In the genomic region with DNA sequence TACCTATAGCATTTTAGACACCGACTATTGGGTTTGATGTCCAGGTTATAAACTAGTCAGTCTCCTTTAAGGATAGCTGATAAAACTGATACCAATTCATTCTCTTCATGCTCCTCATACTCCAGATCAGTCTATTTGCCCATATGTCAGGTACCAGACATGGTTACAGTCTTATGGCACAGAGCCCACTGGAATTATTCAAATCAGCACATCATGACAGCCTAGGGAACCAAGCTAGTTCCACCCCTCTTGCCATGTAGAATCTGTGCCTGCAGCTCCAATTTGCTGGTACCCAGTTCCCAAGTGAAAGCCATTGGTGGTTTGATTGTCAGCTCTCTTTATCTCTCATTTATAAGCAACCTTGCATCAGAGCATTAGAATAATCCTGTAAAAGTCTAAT, we compare ENCODE assay signal across 23 mouse cellular contexts. TPM values are rescaled to one million over a fixed set of nuclear protein-coding genes. Genes with fewer than 3 reads are reported as not detected.
DNase-seq lines count a peak whose midpoint lies in the region; ATAC-seq lines count a peak whose summit lies in the region.
"Had no signal": no experiment of that assay in that cellular context is flagged by ENCODE, and none has a peak within 500 bp of the region (broad histone marks: within the 10 kb centered on the region; RNA-seq: fewer than 3 reads in every experiment).

No protein-coding gene starts in this region.

- H3K4me2 ChIP-seq in forebrain, embryonic 15.5 days (replicated peaks) = no peak overlapping the region
- no peak overlapping the region for H3K4me2 ChIP-seq in forebrain, embryonic 12.5 days
- no peak overlapping the region for H3K4me2 ChIP-seq in midbrain, embryonic 14.5 days (ENCODE audit: low read length)
- H3K4me2 ChIP-seq: embryonic facial prominence, embryonic 13.5 days; heart, embryonic 11.5 days; hindbrain, embryonic 12.5 days; hindbrain, embryonic 15.5 days had no signal

- H3K9ac ChIP-seq in forebrain, embryonic 15.5 days (replicated peaks) = no peak overlapping the region
- H3K9ac ChIP-seq in forebrain, embryonic 12.5 days = no peak overlapping the region
- no peak overlapping the region for H3K9ac ChIP-seq in midbrain, embryonic 14.5 days (replicated peaks; ENCODE audit: low read length)
- H3K9ac ChIP-seq: embryonic facial prominence, embryonic 13.5 days; hindbrain, embryonic 12.5 days; hindbrain, embryonic 15.5 days had no signal

- 0 out of 2 replicates have a peak overlapping the region, but pooled peaks have one; percentile 27 for H3K27ac ChIP-seq in forebrain, embryonic 15.5 days (replicated peaks)
- H3K27ac ChIP-seq in forebrain, embryonic 12.5 days = no peak overlapping the region
- H3K27ac ChIP-seq in midbrain, embryonic 14.5 days (replicated peaks; ENCODE audit: low read depth, low read length) = no peak overlapping the region
- H3K27ac ChIP-seq in midbrain, embryonic 10.5 days (replicated peaks) = no peak overlapping the region
- H3K27ac ChIP-seq: embryonic facial prominence, embryonic 10.5 days; embryonic facial prominence, embryonic 13.5 days; gastrocnemius, adult 2 months; hindbrain, embryonic 12.5 days; hindbrain, embryonic 15.5 days had no signal

- DNase-seq in cerebellum, postnatal 10 days = peak; percentile 10 to 15
- DNase-seq in cerebellum, adult 11-12 months = no peak
- DNase-seq in midbrain, embryonic 14.5 days = peak; percentile 13
- DNase-seq in midbrain, embryonic 10.5 days (ENCODE audit: low spot score) = no peak
- DNase-seq: adrenal gland, adult 8-10 months; adrenal gland, postnatal 25 days; cerebellum, adult 2 months; cerebellum, adult 9-11 months; cerebellum, postnatal 36 days; embryo, embryonic 11 days; gastrocnemius, adult 2 months; gastrocnemius, postnatal 14 days; heart, adult 11 months had no signal

- no peak overlapping the region for H3K4me3 ChIP-seq in forebrain, embryonic 15.5 days
- H3K4me3 ChIP-seq in forebrain, embryonic 12.5 days (replicated peaks) = no peak overlapping the region
- no peak overlapping the region for H3K4me3 ChIP-seq in midbrain, embryonic 14.5 days (replicated peaks; ENCODE audit: low read depth, low read length)
- no peak overlapping the region for H3K4me3 ChIP-seq in midbrain, embryonic 10.5 days
- H3K4me3 ChIP-seq: embryonic facial prominence, embryonic 10.5 days; embryonic facial prominence, embryonic 13.5 days; erythroblast, embryonic 14.5 days; gastrocnemius, adult 2 months; hindbrain, embryonic 12.5 days; hindbrain, embryonic 15.5 days had no signal

- ATAC-seq in forebrain, embryonic 15.5 days (replicated peaks) = peak; percentile 85
- no peak for ATAC-seq in forebrain, embryonic 12.5 days (ENCODE audit: low FRiP score)
- ATAC-seq in midbrain, embryonic 14.5 days (ENCODE audit: low FRiP score, low TSS enrichment) = no peak; the same call in 1 of the 2 replicates
- ATAC-seq: activated CD4-positive, CD25-positive, alpha-beta regulatory T cell, adult 4 months; intestine, postnatal 0 days had no signal

- WGBS in forebrain, embryonic 15.5 days = 88% methylated on average over 1 of the region's 1 CpGs
- WGBS in forebrain, embryonic 12.5 days = 97% methylated on average over 1 of the region's 1 CpGs
- 95% methylated on average over 1 of the region's 1 CpGs for WGBS in midbrain, embryonic 14.5 days
- 94% methylated on average over 1 of the region's 1 CpGs for WGBS in midbrain, embryonic 10.5 days

- H3K27me3 ChIP-seq in forebrain, embryonic 15.5 days = no peaks in the 10 kb centered on the region
- H3K27me3 ChIP-seq in forebrain, embryonic 12.5 days = no peaks in the 10 kb centered on the region
- H3K27me3 ChIP-seq in midbrain, embryonic 14.5 days (ENCODE audit: control insufficient read depth, insufficient read depth, low read length) = no peaks in the 10 kb centered on the region
- no peaks in the 10 kb centered on the region for H3K27me3 ChIP-seq in midbrain, embryonic 10.5 days (ENCODE audit: low read depth, poor library complexity, severe bottlenecking)
- H3K27me3 ChIP-seq: embryonic facial prominence, embryonic 13.5 days; hindbrain, embryonic 12.5 days; hindbrain, embryonic 15.5 days had no signal

- peaks cover 11% of the 10 kb centered on the region; the same call in 1 of the 2 replicates for H3K4me1 ChIP-seq in forebrain, embryonic 15.5 days
- H3K4me1 ChIP-seq in forebrain, embryonic 12.5 days = no peaks in the 10 kb centered on the region
- H3K4me1 ChIP-seq in midbrain, embryonic 14.5 days (ENCODE audit: control insufficient read depth, insufficient read depth, low read length) = no peaks in the 10 kb centered on the region
- H3K4me1 ChIP-seq in midbrain, embryonic 10.5 days = no peaks in the 10 kb centered on the region
- H3K4me1 ChIP-seq: embryonic facial prominence, embryonic 13.5 days; hindbrain, embryonic 12.5 days; hindbrain, embryonic 15.5 days had no signal

- H3K9me3 ChIP-seq in forebrain, embryonic 15.5 days = no peaks in the 10 kb centered on the region
- H3K9me3 ChIP-seq in forebrain, embryonic 12.5 days = no peaks in the 10 kb centered on the region
- H3K9me3 ChIP-seq in midbrain, embryonic 14.5 days (ENCODE audit: control insufficient read depth, low read length) = no peaks in the 10 kb centered on the region
- no peaks in the 10 kb centered on the region for H3K9me3 ChIP-seq in midbrain, embryonic 10.5 days (replicated peaks)
- H3K9me3 ChIP-seq: embryonic facial prominence, embryonic 10.5 days; embryonic facial prominence, embryonic 13.5 days; hindbrain, embryonic 12.5 days; hindbrain, embryonic 15.5 days had no signal

- H3K36me3 ChIP-seq in forebrain, embryonic 15.5 days = 0 out of 2 replicates have a peak, but pooled peaks cover 3% of the 10 kb centered on the region
- peaks cover 5% of the 10 kb centered on the region; the same call in 1 of the 2 replicates for H3K36me3 ChIP-seq in forebrain, embryonic 12.5 days (replicated peaks)
- H3K36me3 ChIP-seq in midbrain, embryonic 14.5 days (ENCODE audit: control insufficient read depth, insufficient read depth, low read length) = peaks cover 14% of the 10 kb centered on the region
- H3K36me3 ChIP-seq in midbrain, embryonic 10.5 days = peaks cover 20% of the 10 kb centered on the region

RNA-seq across cellular contexts. Expression of gene Mindy3, which starts 34.9 kb away (rescaled TPM):
- polyA plus RNA-seq in forebrain, embryonic 15.5 days (2015; fragmentation: Nextera tagmentation; extraction: Ambion mirVana) = 41.2 and 45.0 TPM in 2 replicates
- polyA plus RNA-seq in forebrain, embryonic 12.5 days (2016; fragmentation: Nextera tagmentation; extraction: Ambion mirVana) = 39.3 and 39.5 TPM in 2 replicates
- 53.2 and 56.7 TPM in 2 replicates for polyA plus RNA-seq in midbrain, embryonic 14.5 days (2014; fragmentation: Nextera tagmentation; extraction: Ambion mirVana)
- 34.0 and 35.5 TPM in 2 replicates for polyA plus RNA-seq in midbrain, embryonic 10.5 days (2016; fragmentation: Nextera tagmentation; extraction: Ambion mirVana)

Comparison
In these comparisons a context has a peak if more than half of its experiments do, and no peak if none do; other contexts are left out.
1. DNase-seq: peak in cerebellum, postnatal 10 days (2 of 2) and midbrain, embryonic 14.5 days (single experiment); none in cerebellum, adult 11-12 months (single experiment) and midbrain, embryonic 10.5 days (single experiment).